Mouse (Mus musculus): Measurements from ENCODE around the gene Brca1. TPM values are rescaled to one million over a fixed set of nuclear protein-coding genes. Genes with fewer than 3 reads are reported as not detected.
A peak's percentile ranks its signal among the peaks of the same experiment; 100 is the strongest.
"Not testable (repeated sequence)": the region's sequence is repeated elsewhere in the genome, so short reads cannot be mapped to it uniquely, and the experiment has no call there.

The Brca1 gene
- 13.2 and 14.1 TPM in 2 replicates for polyA plus RNA-seq (2015; fragmentation: Nextera tagmentation; extraction: Ambion mirVana)

DNA sequence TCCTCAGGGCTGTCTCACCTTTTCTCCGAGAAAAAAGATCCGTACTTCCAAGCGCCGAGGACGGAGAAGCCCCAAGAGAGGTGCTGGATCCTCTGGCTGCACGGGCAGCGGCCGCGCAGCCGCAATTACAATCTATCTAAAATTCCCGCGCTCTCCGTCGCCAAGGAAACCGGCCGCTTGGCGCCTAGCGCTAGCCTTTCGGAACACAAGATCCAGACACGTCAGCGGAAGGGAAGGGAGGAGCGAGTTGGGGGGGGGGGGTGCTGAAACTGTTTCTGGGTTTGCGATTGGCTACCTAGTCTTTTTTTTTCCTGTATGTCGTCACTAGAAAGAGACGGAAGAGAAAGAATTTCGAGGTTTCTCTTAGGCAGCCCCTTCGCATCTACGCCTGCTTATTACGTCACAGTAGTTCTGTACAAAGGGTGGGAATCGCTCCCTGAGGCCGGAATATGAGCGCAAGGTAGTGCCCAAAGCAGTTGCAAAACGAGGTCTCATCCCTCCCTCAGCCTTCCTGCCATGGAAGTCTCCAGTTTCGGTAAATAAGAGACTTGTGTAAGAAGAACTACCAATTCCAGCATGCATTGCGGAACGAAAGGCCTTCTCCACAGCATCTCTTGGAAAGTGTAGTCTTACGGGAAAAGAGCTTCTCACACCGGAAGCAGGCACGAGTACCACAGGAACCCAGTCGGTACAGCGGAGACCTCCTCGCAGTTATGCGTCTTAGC is at the start of gene Brca1, which contains the start of gene Nbr1:
Gene Brca1, minus strand, starts transcription at position 205 of the 725 bp plus-strand sequence.
Gene Nbr1, plus strand, starts transcription at position 399 of the 725 bp plus-strand sequence.
- under 1% methylated on average over 43 of the region's 43 CpGs for WGBS
- H3K27ac ChIP-seq (ENCODE audit: low read length): peak within 1 kb of the TSS; percentile 96
- peaks cover 14% of the 10 kb centered on the region for H3K36me3 ChIP-seq (ENCODE audit: control insufficient read depth, insufficient read depth, low read length)
- H3K9me3 ChIP-seq (ENCODE audit: control insufficient read depth, low read length): no peaks in the 10 kb centered on the region
- ATAC-seq (ENCODE audit: low read depth): peak; percentile 82
- peak within 1 kb of the TSS; percentile 90 for H3K9ac ChIP-seq (ENCODE audit: low read length)
- peak within 1 kb of the TSS; percentile 87 for H3K4me3 ChIP-seq (ENCODE audit: low read length)
- H3K27me3 ChIP-seq (ENCODE audit: control insufficient read depth, insufficient read depth, low read depth, low read length): no peaks in the 10 kb centered on the region
- H3K4me2 ChIP-seq (ENCODE audit: low read depth, low read length): peak within 1 kb of the TSS; percentile 87
- peaks cover 16% of the 10 kb centered on the region for H3K4me1 ChIP-seq (replicated peaks; ENCODE audit: control insufficient read depth, insufficient read depth, low read length)

DNA sequence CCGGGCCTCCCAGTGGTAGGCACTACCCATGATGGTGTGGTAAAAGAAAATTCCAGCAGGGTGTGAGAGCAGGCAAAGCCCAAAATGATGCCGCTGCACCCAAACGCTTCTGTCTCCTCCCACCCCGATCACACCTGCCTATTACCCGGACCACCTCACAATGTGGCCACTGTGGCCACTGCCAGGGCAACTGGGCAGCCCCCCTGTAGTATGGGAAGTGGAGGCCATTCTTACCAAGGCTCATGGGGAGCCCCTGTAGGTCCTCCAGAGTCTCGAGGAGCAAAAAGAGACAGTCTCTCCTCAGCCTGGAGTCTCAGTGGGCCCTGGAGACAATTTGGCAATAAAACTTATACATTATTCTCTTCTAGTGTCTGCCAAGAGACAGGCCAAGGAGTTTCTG is 47.4 kb upstream of the Brca1 start, which contains the start of gene Gm11634:
Gene Gm11634, minus strand, starts transcription at position 101 of the 400 bp plus-strand sequence.
- H3K27me3 ChIP-seq (ENCODE audit: control insufficient read depth, insufficient read depth, low read depth, low read length): no peaks in the 10 kb centered on the region

DNA sequence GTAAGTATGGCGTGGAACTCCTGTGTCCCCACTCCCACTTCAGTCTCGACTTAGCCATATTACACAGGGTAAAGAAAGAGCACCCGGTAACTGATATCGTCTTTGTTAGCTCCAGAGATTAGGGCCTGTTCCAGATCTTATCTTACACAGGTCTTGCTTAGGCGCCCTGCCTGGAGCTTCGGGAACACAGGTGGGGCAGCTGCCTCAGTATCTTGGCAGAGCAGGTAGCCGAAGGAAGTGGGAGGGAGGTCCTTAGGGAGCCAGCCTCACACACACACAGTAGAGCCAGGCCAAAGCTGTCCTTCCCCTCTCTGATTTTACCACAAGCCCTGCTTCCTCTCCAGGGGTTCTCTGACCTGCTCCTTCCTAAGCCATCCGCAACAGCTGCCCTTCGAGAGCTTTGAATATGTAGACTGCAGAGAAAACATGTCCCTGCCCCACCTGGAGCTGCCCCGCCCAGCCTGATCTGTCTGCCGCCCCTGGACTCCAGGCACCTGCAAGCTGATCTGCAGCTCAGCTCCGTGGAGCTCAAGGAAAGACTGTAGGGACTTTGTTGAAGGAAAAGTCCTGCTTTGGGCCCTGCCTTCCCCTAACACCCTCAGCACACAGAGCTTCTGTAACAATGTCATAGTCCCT is 38.4 kb upstream of the Brca1 start:
- no peak overlapping the region for H3K27ac ChIP-seq (ENCODE audit: low read length)

More for the DNA sequence above, 47.4 kb upstream of the Brca1 start, which contains the start of gene Gm11634:
- Histone ChIP-seq H3K4me2 (ENCODE audit: low read depth, low read length) (no peak within 1 kb of the TSS), H3K9ac (ENCODE audit: low read length) (no peak within 1 kb of the TSS), H3K27ac (ENCODE audit: low read length) (no peak within 1 kb of the TSS), H3K4me3 (ENCODE audit: low read length) (no peak within 1 kb of the TSS), H3K4me1 (replicated peaks; ENCODE audit: control insufficient read depth, insufficient read depth, low read length) (no peaks in the 10 kb centered on the region), H3K9me3 (ENCODE audit: control insufficient read depth, low read length) (no peaks in the 10 kb centered on the region), H3K36me3 (ENCODE audit: control insufficient read depth, insufficient read depth, low read length) (no peaks in the 10 kb centered on the region)
- ATAC-seq (ENCODE audit: low read depth): no peak
- 68% methylated on average over 6 of the region's 6 CpGs for WGBS

DNA sequence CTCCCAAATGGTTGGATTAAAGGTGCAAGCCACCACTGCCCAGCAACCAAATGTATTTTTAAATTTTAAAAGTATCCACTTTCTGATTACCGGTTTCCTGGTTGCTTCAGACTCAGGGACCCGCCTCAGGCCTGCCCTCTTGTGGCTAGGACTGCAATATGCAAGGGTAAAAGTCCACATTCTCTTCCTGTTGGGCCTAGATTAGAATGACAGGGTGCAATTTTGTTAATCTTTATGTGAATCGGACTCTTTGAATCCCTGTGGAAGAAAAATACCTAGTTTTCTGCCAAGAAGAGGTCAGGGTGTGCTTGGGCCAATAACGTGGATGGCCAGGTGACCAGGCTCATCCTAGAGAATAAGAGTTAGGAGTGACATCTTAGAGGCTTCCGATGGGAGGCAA is 37.7 kb upstream of the Brca1 start:
- H3K9ac ChIP-seq (ENCODE audit: low read length): no peak overlapping the region
- no peaks in the 10 kb centered on the region for H3K9me3 ChIP-seq (ENCODE audit: control insufficient read depth, low read length)
- H3K4me2 ChIP-seq (ENCODE audit: low read depth, low read length): no peak overlapping the region
- ATAC-seq (ENCODE audit: low read depth): no peak
- no peak overlapping the region for H3K27ac ChIP-seq (ENCODE audit: low read length)
- H3K4me3 ChIP-seq (ENCODE audit: low read length): no peak overlapping the region
- 30% methylated on average over 5 of the region's 5 CpGs for WGBS
- no peaks in the 10 kb centered on the region for H3K4me1 ChIP-seq (replicated peaks; ENCODE audit: control insufficient read depth, insufficient read depth, low read length)
- H3K36me3 ChIP-seq (ENCODE audit: control insufficient read depth, insufficient read depth, low read length): no peaks in the 10 kb centered on the region
- H3K27me3 ChIP-seq (ENCODE audit: control insufficient read depth, insufficient read depth, low read depth, low read length): no peaks in the 10 kb centered on the region

More for the DNA sequence above, 38.4 kb upstream of the Brca1 start:
- no peak overlapping the region for H3K4me2 ChIP-seq (ENCODE audit: low read depth, low read length)
- H3K9ac ChIP-seq (ENCODE audit: low read length): no peak overlapping the region
- H3K4me3 ChIP-seq (ENCODE audit: low read length): no peak overlapping the region
- no peaks in the 10 kb centered on the region for H3K27me3 ChIP-seq (ENCODE audit: control insufficient read depth, insufficient read depth, low read depth, low read length)
- no peaks in the 10 kb centered on the region for H3K4me1 ChIP-seq (replicated peaks; ENCODE audit: control insufficient read depth, insufficient read depth, low read length)
- H3K9me3 ChIP-seq (ENCODE audit: control insufficient read depth, low read length): no peaks in the 10 kb centered on the region
- ATAC-seq (ENCODE audit: low read depth): no peak
- H3K36me3 ChIP-seq (ENCODE audit: control insufficient read depth, insufficient read depth, low read length): no peaks in the 10 kb centered on the region
- 58% methylated on average over 12 of the region's 12 CpGs for WGBS

DNA sequence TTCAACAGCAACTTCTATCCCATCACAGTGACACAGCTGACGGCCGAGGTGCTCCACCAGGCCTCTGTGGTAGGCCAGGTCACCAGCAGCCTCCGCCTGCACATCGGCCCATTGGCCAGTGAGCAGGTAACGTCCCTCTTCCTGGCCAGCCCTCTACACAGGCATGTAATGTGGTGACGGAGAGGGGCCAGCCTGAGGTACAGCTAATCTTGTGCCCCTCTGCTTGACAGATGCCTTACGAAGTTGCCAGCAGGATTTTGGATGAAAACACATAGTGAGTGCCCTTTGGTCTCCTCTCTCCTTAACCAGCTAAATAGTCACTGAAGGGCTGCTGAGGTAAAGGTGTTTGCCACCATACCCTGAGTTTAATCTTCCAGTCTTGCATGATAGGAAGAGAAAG is 37.1 kb upstream of the Brca1 start:
- WGBS: 93% methylated on average over 7 of the region's 7 CpGs
- no peaks in the 10 kb centered on the region for H3K27me3 ChIP-seq (ENCODE audit: control insufficient read depth, insufficient read depth, low read depth, low read length)

DNA sequence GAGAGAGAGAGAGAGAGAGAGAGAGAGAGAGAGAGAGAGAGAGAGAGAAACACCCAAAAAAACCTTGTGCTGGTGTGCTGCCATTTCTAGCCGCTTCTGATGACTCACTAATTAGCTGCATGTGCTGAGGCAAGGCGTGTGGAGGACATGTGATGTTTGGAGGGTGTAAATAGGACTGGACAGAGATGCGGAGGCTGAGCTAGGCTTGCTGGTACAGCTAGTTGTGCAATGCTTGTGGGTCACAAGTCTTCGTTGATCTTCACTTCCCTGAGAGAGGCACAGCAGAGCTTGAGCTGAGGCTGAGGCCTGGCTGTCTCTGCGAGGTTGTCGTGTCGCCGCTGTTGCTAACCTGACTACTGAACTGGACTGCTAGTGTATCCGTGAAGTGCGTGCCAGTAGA is 35.9 kb upstream of the Brca1 start:
- no peaks in the 10 kb centered on the region for H3K36me3 ChIP-seq (ENCODE audit: control insufficient read depth, insufficient read depth, low read length)
- no peaks in the 10 kb centered on the region for H3K9me3 ChIP-seq (ENCODE audit: control insufficient read depth, low read length)
- no peak overlapping the region for H3K9ac ChIP-seq (ENCODE audit: low read length)
- H3K4me2 ChIP-seq (ENCODE audit: low read depth, low read length): no peak overlapping the region
- WGBS: 86% methylated on average over 10 of the region's 10 CpGs
- H3K27ac ChIP-seq (ENCODE audit: low read length): no peak overlapping the region
- no peaks in the 10 kb centered on the region for H3K4me1 ChIP-seq (replicated peaks; ENCODE audit: control insufficient read depth, insufficient read depth, low read length)
- H3K27me3 ChIP-seq (ENCODE audit: control insufficient read depth, insufficient read depth, low read depth, low read length): no peaks in the 10 kb centered on the region
- H3K4me3 ChIP-seq (ENCODE audit: low read length): no peak overlapping the region
- no peak for ATAC-seq (ENCODE audit: low read depth)

More for the DNA sequence above, 37.1 kb upstream of the Brca1 start:
- ATAC-seq (ENCODE audit: low read depth): no peak
- Histone ChIP-seq H3K9me3 (ENCODE audit: control insufficient read depth, low read length) (no peaks in the 10 kb centered on the region), H3K9ac (ENCODE audit: low read length) (no peak overlapping the region), H3K36me3 (ENCODE audit: control insufficient read depth, insufficient read depth, low read length) (no peaks in the 10 kb centered on the region), H3K4me2 (ENCODE audit: low read depth, low read length) (no peak overlapping the region), H3K4me3 (ENCODE audit: low read length) (no peak overlapping the region), H3K27ac (ENCODE audit: low read length) (no peak overlapping the region), H3K4me1 (replicated peaks; ENCODE audit: control insufficient read depth, insufficient read depth, low read length) (no peaks in the 10 kb centered on the region)

DNA sequence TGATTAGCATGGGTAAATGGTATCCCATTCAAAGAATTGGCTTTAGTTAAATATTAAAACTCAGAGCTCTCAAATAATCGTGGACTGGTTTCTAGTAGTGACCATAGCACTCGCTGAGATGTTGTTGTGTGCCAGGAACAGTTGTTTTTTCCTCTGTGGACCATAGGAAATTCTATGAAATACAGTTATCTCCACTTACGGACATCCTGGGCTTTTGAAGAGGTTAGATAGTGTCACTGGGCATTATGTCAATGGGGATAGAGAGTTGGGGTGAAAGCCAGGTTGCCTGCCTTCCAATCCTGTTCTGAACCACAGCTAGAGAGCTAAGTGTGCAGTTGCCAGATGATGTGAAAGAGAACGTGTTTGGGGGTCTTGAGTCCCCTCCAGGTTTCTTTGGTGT is 34.0 kb upstream of the Brca1 start:
- Histone ChIP-seq H3K4me3 (ENCODE audit: low read length) (no peak overlapping the region), H3K4me1 (replicated peaks; ENCODE audit: control insufficient read depth, insufficient read depth, low read length) (peaks cover 4% of the 10 kb centered on the region; the same call in 1 of the 2 replicates), H3K27me3 (ENCODE audit: control insufficient read depth, insufficient read depth, low read depth, low read length) (no peaks in the 10 kb centered on the region), H3K27ac (ENCODE audit: low read length) (no peak overlapping the region), H3K9me3 (ENCODE audit: control insufficient read depth, low read length) (no peaks in the 10 kb centered on the region), H3K4me2 (ENCODE audit: low read depth, low read length) (no peak overlapping the region), H3K9ac (ENCODE audit: low read length) (no peak overlapping the region), H3K36me3 (ENCODE audit: control insufficient read depth, insufficient read depth, low read length) (no peaks in the 10 kb centered on the region)
- WGBS: 65% methylated on average over 4 of the region's 4 CpGs
- ATAC-seq (ENCODE audit: low read depth): no peak

DNA sequence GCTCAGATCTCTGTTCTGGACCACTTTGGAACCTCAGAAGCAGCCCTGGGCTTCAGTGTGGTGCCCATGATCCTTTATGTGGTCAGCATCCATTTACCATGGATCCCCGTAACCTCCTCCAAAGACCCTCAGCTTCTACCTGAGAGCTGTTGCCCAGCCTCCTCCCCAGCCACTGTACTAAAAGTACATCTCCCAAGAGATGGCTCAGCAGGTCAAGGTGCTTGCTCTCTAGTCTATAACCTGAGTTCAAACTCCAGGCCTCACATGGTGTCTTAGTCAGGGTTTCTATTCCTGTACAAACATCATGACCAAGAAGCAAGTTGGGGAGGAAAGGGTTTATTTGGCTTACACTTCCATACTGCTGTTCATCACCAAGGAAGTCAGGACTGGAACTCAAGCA is 33.3 kb upstream of the Brca1 start:
- not testable (repeated sequence) for H3K27ac ChIP-seq (ENCODE audit: low read length); H3K4me2 ChIP-seq (ENCODE audit: low read depth, low read length); H3K36me3 ChIP-seq (ENCODE audit: control insufficient read depth, insufficient read depth, low read length); H3K4me3 ChIP-seq (ENCODE audit: low read length); H3K27me3 ChIP-seq (ENCODE audit: control insufficient read depth, insufficient read depth, low read depth, low read length); ATAC-seq (ENCODE audit: low read depth); H3K4me1 ChIP-seq (replicated peaks; ENCODE audit: control insufficient read depth, insufficient read depth, low read length); H3K9ac ChIP-seq (ENCODE audit: low read length); H3K9me3 ChIP-seq (ENCODE audit: control insufficient read depth, low read length)
- WGBS: 95% methylated on average over 1 of the region's 1 CpGs

DNA sequence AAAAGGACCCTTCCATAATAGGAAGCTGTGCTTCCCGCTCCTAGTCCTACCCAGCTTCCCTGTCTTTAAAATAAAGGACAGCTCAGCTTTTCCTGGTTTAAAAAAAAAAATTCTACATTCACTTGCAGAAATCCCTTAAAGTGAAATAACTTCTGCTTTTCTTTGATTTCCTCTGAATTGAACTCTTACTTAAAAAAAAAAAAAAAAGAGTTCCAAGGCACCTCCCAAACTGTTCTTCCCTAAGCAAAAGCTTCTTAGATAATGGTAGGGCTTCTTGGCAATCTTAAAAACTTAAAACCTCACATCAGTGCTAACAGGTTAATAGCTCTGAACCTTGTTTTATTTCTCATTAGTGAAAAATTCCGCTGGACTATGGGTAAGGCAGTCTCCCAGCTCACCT is 31.4 kb upstream of the Brca1 start:
- H3K9me3 ChIP-seq (ENCODE audit: control insufficient read depth, low read length): no peaks in the 10 kb centered on the region
- no peak overlapping the region for H3K4me2 ChIP-seq (ENCODE audit: low read depth, low read length)
- H3K4me3 ChIP-seq (ENCODE audit: low read length): no peak overlapping the region
- no peaks in the 10 kb centered on the region for H3K27me3 ChIP-seq (ENCODE audit: control insufficient read depth, insufficient read depth, low read depth, low read length)
- no peak overlapping the region for H3K27ac ChIP-seq (ENCODE audit: low read length)
- 89% methylated on average over 2 of the region's 2 CpGs for WGBS
- ATAC-seq (ENCODE audit: low read depth): no peak
- H3K4me1 ChIP-seq (replicated peaks; ENCODE audit: control insufficient read depth, insufficient read depth, low read length): peaks cover 4% of the 10 kb centered on the region; the same call in 1 of the 2 replicates
- no peak overlapping the region for H3K9ac ChIP-seq (ENCODE audit: low read length)
- H3K36me3 ChIP-seq (ENCODE audit: control insufficient read depth, insufficient read depth, low read length): peaks cover 6% of the 10 kb centered on the region; the same call in 1 of the 2 replicates

Measured in lung, embryonic 16.5 days (tissue).